Mouse (Mus musculus): ENCODE results near the gene Rps12-ps3. TPM values are rescaled to one million over a fixed set of nuclear protein-coding genes. Genes with fewer than 3 reads are reported as not detected.

The Rps12-ps3 gene
- polyA plus RNA-seq (2012; rRNA removed), result 4,794 and 5,416 TPM in 2 replicates

GRCm38 (mm10) chr19:59321990-59322389 lies at the start of gene Rps12-ps3:
TSS of gene Rps12-ps3 (plus strand) at chr19:59322290.

GRCm38 (mm10) chr19:59345658-59346283 lies 23.7 kb downstream of the Rps12-ps3 start, which contains the start of gene Pdzd8:
TSS of gene Pdzd8 (minus strand) at chr19:59345780.

Other genes starting within 250 kb of the Rps12-ps3 start
- gene Shtn1, start 246.2 kb upstream of the Rps12-ps3 start, polyA plus RNA-seq (2012; rRNA removed), result 1.8 and 2.0 TPM in 2 replicates
- gene Vax1, start 152.2 kb upstream of the Rps12-ps3 start, polyA plus RNA-seq (2012; rRNA removed), result 0.14 TPM in 1 of 2 replicates, not detected in the other
- 0.75 and 0.91 TPM in 2 replicates for gene Kcnk18, start 103.1 kb upstream of the Rps12-ps3 start, polyA plus RNA-seq (2012; rRNA removed)
- gene Slc18a2, start 61.4 kb upstream of the Rps12-ps3 start, polyA plus RNA-seq (2012; rRNA removed), result 83.2 and 84.5 TPM in 2 replicates
- 13.4 and 21.7 TPM in 2 replicates for gene Pdzd8, start 23.5 kb downstream of the Rps12-ps3 start, polyA plus RNA-seq (2012; rRNA removed)
- 33.1 and 49.5 TPM in 2 replicates for gene Emx2, start 136.1 kb downstream of the Rps12-ps3 start, polyA plus RNA-seq (2012; rRNA removed)